Mouse (Mus musculus) forebrain, embryonic 14.5 days (tissue): ENCODE measurements at regions not wholly inside any gene's neighbourhood (a gene's known extent, or its start where the extent isn't known, plus 50 kb on each side); places are given as distances from the start of the nearest gene placed in this dataset.

Source experiments
- ATAC-seq: fragments of 200-750 bp; cut with Nextera tagmentation; 2 replicates; pipeline ENCODE4 v1.8.0; 2017; ENCODE audit warnings: mild to moderate bottlenecking, moderate library complexity
- DNase-seq: peaks from one replicate; pipeline ENCODE4 v3.0.0-alpha.2; 2015; ENCODE audit warnings: low spot score
- H3K27ac ChIP-seq: fragments of 300-500 bp; sonication (generic); 2 replicates; pipeline ENCODE4 v1.5.1; 2014; ENCODE audit warnings: low read depth, mild to moderate bottlenecking, control low read depth, low read length, moderate library complexity
- H3K27me3 ChIP-seq: fragments of 300-500 bp; sonication (generic); replicated peaks from 2 replicates; pipeline ENCODE4 v1.6.1; 2014; ENCODE audit warnings: low read length, control low read depth, mixed read lengths; ENCODE audit not compliant: control insufficient read depth, insufficient read depth
- H3K36me3 ChIP-seq: fragments of 300-500 bp; sonication (generic); 2 replicates; pipeline ENCODE4 v1.6.1; 2014; ENCODE audit warnings: low read length, control low read depth; ENCODE audit not compliant: control insufficient read depth, insufficient read depth
- H3K4me1 ChIP-seq: fragments of 300-500 bp; sonication (generic); 2 replicates; pipeline ENCODE4 v1.6.1; 2014; ENCODE audit warnings: antibody characterized with exemption, low read length, control low read depth; ENCODE audit not compliant: control insufficient read depth, insufficient read depth
- H3K4me2 ChIP-seq: fragments of 300-500 bp; sonication (generic); 2 replicates; pipeline ENCODE4 v1.6.1; 2014; ENCODE audit warnings: mild to moderate bottlenecking, control low read depth, low read length
- H3K4me3 ChIP-seq: fragments of 300-500 bp; sonication (generic); 2 replicates; pipeline ENCODE4 v1.5.1; 2014; ENCODE audit warnings: low read depth, low read length, control low read depth
- H3K9ac ChIP-seq: fragments of 300-500 bp; sonication (generic); 2 replicates; pipeline ENCODE4 v1.6.1; 2014; ENCODE audit warnings: mild to moderate bottlenecking, low read length, control low read depth, moderate library complexity
- H3K9me3 ChIP-seq: fragments of 300-500 bp; sonication (generic); replicated peaks from 2 replicates; pipeline ENCODE4 v1.6.1; 2016; ENCODE audit warnings: low read length, control low read depth, mixed read lengths; ENCODE audit not compliant: control insufficient read depth
- WGBS: fragments of 180-500 bp; shearing (Covaris S2); extraction: QIAGEN DNeasy Blood & Tissue Kit; methylation state at CpG from one replicate; pipeline ENCODE4 v1.1.7; 2014; 5-methylcytosine and 5-hydroxymethylcytosine counted together

- ATAC-seq (no peak), DNase-seq (no peak)
- Histone ChIP-seq H3K4me1 (no peaks in the 10 kb centered on the region), H3K27me3 (no peaks in the 10 kb centered on the region), H3K9ac (no peak overlapping the region), H3K4me3 (no peak overlapping the region), H3K9me3 (no peaks in the 10 kb centered on the region), H3K36me3 (no peaks in the 10 kb centered on the region), H3K4me2 (no peak overlapping the region), H3K27ac (no peak overlapping the region)
- WGBS = 85% methylated on average over 6 of the region's 6 CpGs
Measured at GRCm38 (mm10) chr1:128724433-128725091, 132.5 kb upstream of the Cxcr4 start.

- no peak overlapping the region for H3K9ac ChIP-seq
- ATAC-seq = no peak
- no peaks in the 10 kb centered on the region for H3K4me1 ChIP-seq
- 63% methylated on average over 3 of the region's 3 CpGs for WGBS
- no peak overlapping the region for H3K27ac ChIP-seq
- no peaks in the 10 kb centered on the region for H3K27me3 ChIP-seq
- H3K36me3 ChIP-seq = no peaks in the 10 kb centered on the region
- H3K4me2 ChIP-seq = no peak overlapping the region
- H3K9me3 ChIP-seq = no peaks in the 10 kb centered on the region
- no peak overlapping the region for H3K4me3 ChIP-seq
- DNase-seq = no peak
Measured at GRCm38 (mm10) chr1:128723843-128724242, 131.8 kb upstream of the Cxcr4 start.

- DNase-seq = no peak
- Histone ChIP-seq H3K4me2 (no peak overlapping the region), H3K27me3 (no peaks in the 10 kb centered on the region), H3K27ac (no peak overlapping the region), H3K4me1 (no peaks in the 10 kb centered on the region), H3K36me3 (no peaks in the 10 kb centered on the region), H3K4me3 (no peak overlapping the region), H3K9ac (no peak overlapping the region), H3K9me3 (no peaks in the 10 kb centered on the region)
- WGBS = 72% methylated on average over 2 of the region's 2 CpGs
- no peak for ATAC-seq
Measured at GRCm38 (mm10) chr1:128722061-128722471, 130.0 kb upstream of the Cxcr4 start.

GRCm38 (mm10) chr1:128714843-128715242 is 122.8 kb upstream of the Cxcr4 start:
- H3K9me3 ChIP-seq = no peaks in the 10 kb centered on the region
- H3K4me2 ChIP-seq = no peak overlapping the region
- ATAC-seq (no peak), DNase-seq (no peak)
- H3K4me3 ChIP-seq = no peak overlapping the region
- no peaks in the 10 kb centered on the region for H3K36me3 ChIP-seq
- H3K4me1 ChIP-seq = 0 out of 2 replicates have a peak, but pooled peaks cover 5% of the 10 kb centered on the region
- no peak overlapping the region for H3K9ac ChIP-seq
- no peak overlapping the region for H3K27ac ChIP-seq
- no peaks in the 10 kb centered on the region for H3K27me3 ChIP-seq
- WGBS = 41% methylated on average over 6 of the region's 6 CpGs

GRCm38 (mm10) chr1:128712876-128713275 is 120.8 kb upstream of the Cxcr4 start:
- H3K9ac ChIP-seq = no peak overlapping the region
- no peak for DNase-seq
- no peak overlapping the region for H3K4me2 ChIP-seq
- 72% methylated on average over 7 of the region's 7 CpGs for WGBS
- H3K4me3 ChIP-seq = no peak overlapping the region
- H3K27ac ChIP-seq = no peak overlapping the region
- no peaks in the 10 kb centered on the region for H3K9me3 ChIP-seq
- no peaks in the 10 kb centered on the region for H3K36me3 ChIP-seq
- ATAC-seq = no peak
- H3K4me1 ChIP-seq = 0 out of 2 replicates have a peak, but pooled peaks cover 5% of the 10 kb centered on the region
- no peaks in the 10 kb centered on the region for H3K27me3 ChIP-seq

GRCm38 (mm10) chr1:128711121-128711520 is 119.0 kb upstream of the Cxcr4 start:
- H3K36me3 ChIP-seq = no peaks in the 10 kb centered on the region
- no peaks in the 10 kb centered on the region for H3K9me3 ChIP-seq
- ATAC-seq (no peak), DNase-seq (no peak)
- no peak overlapping the region for H3K4me2 ChIP-seq
- H3K4me3 ChIP-seq = no peak overlapping the region
- 88% methylated on average over 5 of the region's 5 CpGs for WGBS
- 0 out of 2 replicates have a peak, but pooled peaks cover 5% of the 10 kb centered on the region for H3K4me1 ChIP-seq
- H3K27ac ChIP-seq = no peak overlapping the region
- H3K27me3 ChIP-seq = no peaks in the 10 kb centered on the region
- H3K9ac ChIP-seq = no peak overlapping the region

- Histone ChIP-seq H3K4me3 (no peak overlapping the region), H3K27me3 (no peaks in the 10 kb centered on the region), H3K9ac (no peak overlapping the region), H3K4me2 (no peak overlapping the region), H3K4me1 (no peaks in the 10 kb centered on the region), H3K36me3 (no peaks in the 10 kb centered on the region), H3K27ac (no peak overlapping the region), H3K9me3 (no peaks in the 10 kb centered on the region)
- whole genome bisulfite sequencing = 94% methylated on average over 6 of the region's 6 CpGs
- DNase-seq (no peak), ATAC-seq (no peak)
Measured at GRCm38 (mm10) chr1:128707747-128708146, 115.7 kb upstream of the Cxcr4 start.

- no peak overlapping the region for H3K9ac ChIP-seq
- 90% methylated on average over 2 of the region's 2 CpGs for WGBS
- no peak for ATAC-seq
- H3K27me3 ChIP-seq = no peaks in the 10 kb centered on the region
- H3K27ac ChIP-seq = no peak overlapping the region
- no peak overlapping the region for H3K4me2 ChIP-seq
- H3K4me3 ChIP-seq = no peak overlapping the region
- no peak for DNase-seq
- H3K9me3 ChIP-seq = no peaks in the 10 kb centered on the region
- no peaks in the 10 kb centered on the region for H3K36me3 ChIP-seq
- H3K4me1 ChIP-seq = no peaks in the 10 kb centered on the region
Measured at GRCm38 (mm10) chr1:128706167-128706566, 114.1 kb upstream of the Cxcr4 start.

- Histone ChIP-seq H3K9me3 (no peaks in the 10 kb centered on the region), H3K27ac (no peak overlapping the region), H3K4me2 (no peak overlapping the region), H3K4me1 (no peaks in the 10 kb centered on the region), H3K36me3 (no peaks in the 10 kb centered on the region), H3K27me3 (no peaks in the 10 kb centered on the region), H3K4me3 (no peak overlapping the region), H3K9ac (no peak overlapping the region)
- WGBS = 87% methylated on average over 3 of the region's 3 CpGs
- no peak for ATAC-seq
- DNase-seq = no peak
Measured at GRCm38 (mm10) chr1:128705071-128705503, 113.0 kb upstream of the Cxcr4 start.
